Comparison of ENCODE assay signal across 28 mouse cellular contexts in the genomic region with DNA sequence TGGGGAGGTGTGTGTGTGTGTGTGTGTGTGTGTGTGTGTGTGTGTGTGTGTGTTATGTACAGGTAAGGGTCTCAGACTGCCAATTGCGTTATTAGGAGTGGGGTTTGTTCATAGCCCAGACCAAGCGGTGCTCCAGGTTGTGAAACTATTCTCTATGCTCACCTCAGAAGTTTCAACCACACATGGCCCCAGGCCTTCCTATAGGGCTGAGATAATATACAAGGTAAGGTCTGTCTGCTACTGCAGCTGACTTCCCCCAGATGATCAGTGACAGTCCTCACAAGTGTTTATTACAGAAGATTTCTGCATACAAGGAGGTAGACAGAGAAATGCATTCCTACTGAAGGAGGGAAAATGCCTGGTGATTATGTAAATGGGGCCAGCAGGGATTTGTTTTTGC. TPM values are rescaled to one million over a fixed set of nuclear protein-coding genes. Genes with fewer than 3 reads are reported as not detected.
DNase-seq lines count a peak whose midpoint lies in the region; ATAC-seq lines count a peak whose summit lies in the region.
"Had no signal": no experiment of that assay in that cellular context is flagged by ENCODE, and none has a peak within 500 bp of the region (broad histone marks: within the 10 kb centered on the region; RNA-seq: fewer than 3 reads in every experiment).

No protein-coding gene starts in this region.

- ATAC-seq in neural tube, embryonic 11.5 days (ENCODE audit: insufficient read depth, low FRiP score, low TSS enrichment), result peak; percentile 9; the same call in 1 of the 2 replicates
- ATAC-seq in forebrain, embryonic 15.5 days (replicated peaks), result peak; percentile 53
- ATAC-seq in hindbrain, embryonic 16.5 days, result no peak
- no peak for ATAC-seq in stomach, embryonic 15.5 days (ENCODE audit: insufficient read depth, low FRiP score, low read depth)

- H3K4me2 ChIP-seq in neural tube, embryonic 11.5 days (ENCODE audit: low read depth), result no peak overlapping the region
- no peak overlapping the region for H3K4me2 ChIP-seq in forebrain, embryonic 15.5 days (replicated peaks)
- no peak overlapping the region for H3K4me2 ChIP-seq in hindbrain, embryonic 16.5 days (ENCODE audit: low read length)
- no peak overlapping the region for H3K4me2 ChIP-seq in stomach, embryonic 15.5 days
- H3K4me2 ChIP-seq: heart, embryonic 13.5 days; limb, embryonic 13.5 days; liver, embryonic 13.5 days; lung, embryonic 14.5 days had no signal

- H3K9ac ChIP-seq in neural tube, embryonic 11.5 days (ENCODE audit: low read length), result no peak overlapping the region
- H3K9ac ChIP-seq in forebrain, embryonic 15.5 days (replicated peaks), result no peak overlapping the region
- no peak overlapping the region for H3K9ac ChIP-seq in hindbrain, embryonic 16.5 days (ENCODE audit: low read depth, low read length)
- H3K9ac ChIP-seq in stomach, embryonic 15.5 days, result no peak overlapping the region
- H3K9ac ChIP-seq: heart, embryonic 13.5 days; limb, embryonic 13.5 days; liver, embryonic 13.5 days; lung, embryonic 14.5 days had no signal

- no peaks in the 10 kb centered on the region for H3K9me3 ChIP-seq in neural tube, embryonic 11.5 days (ENCODE audit: control insufficient read depth, low read length)
- no peaks in the 10 kb centered on the region for H3K9me3 ChIP-seq in forebrain, embryonic 15.5 days
- H3K9me3 ChIP-seq in hindbrain, embryonic 16.5 days (ENCODE audit: control insufficient read depth, low read length), result no peaks in the 10 kb centered on the region
- no peaks in the 10 kb centered on the region for H3K9me3 ChIP-seq in stomach, embryonic 15.5 days
- H3K9me3 ChIP-seq: heart, embryonic 13.5 days; limb, embryonic 13.5 days; liver, embryonic 13.5 days had no signal

- WGBS in neural tube, embryonic 11.5 days, result 88% methylated on average over 2 of the region's 2 CpGs
- 79% methylated on average over 2 of the region's 2 CpGs for WGBS in forebrain, embryonic 15.5 days
- WGBS in hindbrain, embryonic 16.5 days, result 79% methylated on average over 2 of the region's 2 CpGs
- 88% methylated on average over 2 of the region's 2 CpGs for WGBS in stomach, embryonic 15.5 days

- H3K36me3 ChIP-seq in neural tube, embryonic 11.5 days (ENCODE audit: control insufficient read depth, insufficient read depth, low read length), result no peaks in the 10 kb centered on the region
- no peaks in the 10 kb centered on the region for H3K36me3 ChIP-seq in forebrain, embryonic 15.5 days
- H3K36me3 ChIP-seq in hindbrain, embryonic 16.5 days (ENCODE audit: control insufficient read depth, insufficient read depth, low read length), result no peaks in the 10 kb centered on the region
- H3K36me3 ChIP-seq in stomach, embryonic 15.5 days, result no peaks in the 10 kb centered on the region
- H3K36me3 ChIP-seq: limb, embryonic 13.5 days; liver, embryonic 13.5 days had no signal

- no peaks in the 10 kb centered on the region for H3K27me3 ChIP-seq in neural tube, embryonic 11.5 days (ENCODE audit: control insufficient read depth, insufficient read depth, low read length)
- no peaks in the 10 kb centered on the region for H3K27me3 ChIP-seq in forebrain, embryonic 15.5 days
- H3K27me3 ChIP-seq in hindbrain, embryonic 16.5 days (replicated peaks; ENCODE audit: control insufficient read depth, insufficient read depth, low read length), result no peaks in the 10 kb centered on the region
- no peaks in the 10 kb centered on the region for H3K27me3 ChIP-seq in stomach, embryonic 15.5 days (replicated peaks)
- H3K27me3 ChIP-seq: heart, embryonic 13.5 days; limb, embryonic 13.5 days; liver, embryonic 13.5 days had no signal

- H3K4me3 ChIP-seq in neural tube, embryonic 11.5 days (ENCODE audit: low read depth, low read length), result no peak overlapping the region
- no peak overlapping the region for H3K4me3 ChIP-seq in forebrain, embryonic 15.5 days
- H3K4me3 ChIP-seq in hindbrain, embryonic 16.5 days (ENCODE audit: low read length), result no peak overlapping the region
- no peak overlapping the region for H3K4me3 ChIP-seq in stomach, embryonic 15.5 days (replicated peaks)
- H3K4me3 ChIP-seq: heart, embryonic 13.5 days; limb, embryonic 13.5 days; liver, embryonic 13.5 days had no signal

- H3K27ac ChIP-seq in neural tube, embryonic 11.5 days (ENCODE audit: low read depth, low read length), result peak overlapping the region; percentile 47; the same call in 1 of the 2 replicates
- H3K27ac ChIP-seq in forebrain, embryonic 15.5 days (replicated peaks), result peak overlapping the region; percentile 74
- H3K27ac ChIP-seq in hindbrain, embryonic 16.5 days (ENCODE audit: low read depth, low read length), result peak overlapping the region; percentile 54; the same call in 1 of the 2 replicates
- peak overlapping the region; percentile 61; the same call in 1 of the 2 replicates for H3K27ac ChIP-seq in stomach, embryonic 15.5 days
- H3K27ac ChIP-seq: heart, embryonic 13.5 days; limb, embryonic 13.5 days; liver, embryonic 13.5 days; macrophage had no signal

- no peaks in the 10 kb centered on the region for H3K4me1 ChIP-seq in neural tube, embryonic 11.5 days (ENCODE audit: control insufficient read depth, insufficient read depth, low read length)
- H3K4me1 ChIP-seq in forebrain, embryonic 15.5 days, result peaks cover 11% of the 10 kb centered on the region
- no peaks in the 10 kb centered on the region for H3K4me1 ChIP-seq in hindbrain, embryonic 16.5 days (ENCODE audit: control insufficient read depth, insufficient read depth, low read depth, low read length)
- no peaks in the 10 kb centered on the region for H3K4me1 ChIP-seq in stomach, embryonic 15.5 days
- H3K4me1 ChIP-seq: heart, embryonic 13.5 days had no signal

- DNase-seq in neural tube, embryonic 11.5 days (ENCODE audit: low spot score), result no peak
- DNase-seq in neural tube, embryonic 10.5 days (ENCODE audit: extremely low spot score, low spot score), result no peak
- no peak for DNase-seq in adrenal gland, postnatal 4 days (ENCODE audit: low spot score in 2 of 2)
- no peak for DNase-seq in thymus, postnatal 0 days (ENCODE audit: low spot score)
- DNase-seq in embryo, embryonic 11 days, result no peak
- DNase-seq: cerebellum, adult 2 months; cerebellum, postnatal 36 days; heart, adult 11 months; heart, postnatal 36 days; kidney, adult 11 months; liver, embryonic 13.5 days; lung, embryonic 14.5 days; right cerebral cortex, postnatal 14 days; thymus, postnatal 4 days had no signal

RNA-seq across cellular contexts. Expression of a gene that starts 23.2 kb away (rescaled TPM):
- 0.16 TPM in 1 of 2 replicates, not detected in the other for polyA plus RNA-seq in neural tube, embryonic 11.5 days (2014; fragmentation: Nextera tagmentation; extraction: Ambion mirVana)
- 0.23 TPM in 1 of 2 replicates, not detected in the other for polyA plus RNA-seq in forebrain, embryonic 15.5 days (2015; fragmentation: Nextera tagmentation; extraction: Ambion mirVana)
- 0.14 TPM in 1 of 2 replicates, not detected in the other for polyA plus RNA-seq in hindbrain, embryonic 16.5 days (2015; fragmentation: Nextera tagmentation; extraction: Ambion mirVana)
- 5.0 and 10.3 TPM in 2 replicates for polyA plus RNA-seq in stomach, embryonic 15.5 days (2015; fragmentation: Nextera tagmentation; extraction: Ambion mirVana)
- total RNA-seq in adrenal gland, postnatal 4 days (2021), result 10 to 100 TPM in 1 of 2 experiments, 1 to 10 TPM in 1; 6.4 to 27.8 TPM
- polyA plus RNA-seq in thymus, postnatal 0 days (2015; fragmentation: Nextera tagmentation; extraction: Ambion mirVana), result 0.34 TPM in 1 of 2 replicates, not detected in the other
- total RNA-seq: adrenal gland, adult 18-20 months; gastrocnemius, adult 8-10 months; heart, postnatal 36 days; layer of hippocampus, postnatal 10 days; monocyte, adult 5-6 weeks; neutrophil, adult 5-6 weeks had no signal
- polyA plus RNA-seq: cerebellum, adult 2 months; frontal cortex, adult 2 months; large intestine, adult 2 months; limb, embryonic 13.5 days; lung, embryonic 14.5 days; macrophage; spleen, adult 2 months had no signal

Comparison
In these comparisons a context has a peak if more than half of its experiments do, and no peak if none do; other contexts are left out.
1. ATAC-seq: peak in neural tube, embryonic 11.5 days (single experiment) and forebrain, embryonic 15.5 days (single experiment); none in hindbrain, embryonic 16.5 days (single experiment) and stomach, embryonic 15.5 days (single experiment).
2. Peak in every context shown above with its lines, with median percentiles within 50 percentile points of each other: H3K27ac ChIP-seq.